Mouse (Mus musculus) neural tube, embryonic 11.5 days (tissue): ENCODE measurements around the gene Usp15. TPM values are rescaled to one million over a fixed set of nuclear protein-coding genes. Genes with fewer than 3 reads are reported as not detected.

Experiments used
- ATAC-seq: fragments of 200-750 bp; cut with Nextera tagmentation; 2 replicates; pipeline ENCODE4 v1.8.0; 2017; ENCODE audit warnings: moderate number of reproducible peaks, mild to moderate bottlenecking, moderate TSS enrichment, moderate library complexity; ENCODE audit not compliant: insufficient read depth, low FRiP score, low TSS enrichment
- DNase-seq: peaks from one replicate; pipeline ENCODE4 v3.0.0-alpha.2; 2015; ENCODE audit warnings: low spot score
- H3K27ac ChIP-seq: fragments of 300-500 bp; sonication (generic); 2 replicates; pipeline ENCODE4 v1.5.1; 2014; ENCODE audit warnings: low read depth, mild to moderate bottlenecking, low read length
- H3K27me3 ChIP-seq: fragments of 300-500 bp; sonication (generic); 2 replicates; pipeline ENCODE4 v1.6.1; 2014; ENCODE audit warnings: mild to moderate bottlenecking, low read length, mixed read lengths; ENCODE audit not compliant: control insufficient read depth, insufficient read depth
- H3K36me3 ChIP-seq: fragments of 300-500 bp; sonication (generic); 2 replicates; pipeline ENCODE4 v1.6.1; 2014; ENCODE audit warnings: mild to moderate bottlenecking, low read length, moderate library complexity, mixed read lengths; ENCODE audit not compliant: control insufficient read depth, insufficient read depth
- H3K4me1 ChIP-seq: fragments of 300-500 bp; sonication (generic); 2 replicates; pipeline ENCODE4 v1.6.1; 2014; ENCODE audit warnings: low read length, mixed read lengths; ENCODE audit not compliant: control insufficient read depth, insufficient read depth
- H3K4me2 ChIP-seq: fragments of 300-500 bp; sonication (generic); 2 replicates; pipeline ENCODE4 v1.6.1; 2014; ENCODE audit warnings: low read depth, mild to moderate bottlenecking, moderate library complexity
- H3K4me3 ChIP-seq: fragments of 300-500 bp; sonication (generic); 2 replicates; pipeline ENCODE4 v1.5.1; 2014; ENCODE audit warnings: low read depth, low read length
- H3K9ac ChIP-seq: fragments of 300-500 bp; sonication (generic); 2 replicates; pipeline ENCODE4 v1.6.1; 2014; ENCODE audit warnings: mild to moderate bottlenecking, low read length
- H3K9me3 ChIP-seq: fragments of 300-500 bp; sonication (generic); 2 replicates; pipeline ENCODE4 v1.6.1; 2016; ENCODE audit warnings: low read length; ENCODE audit not compliant: control insufficient read depth
- WGBS: fragments of 180-500 bp; shearing (Covaris S2); extraction: QIAGEN DNeasy Blood & Tissue Kit; methylation state at CpG from one replicate; pipeline ENCODE4 v1.1.7; 2014; 5-methylcytosine and 5-hydroxymethylcytosine counted together
- microRNA-seq: library from miRNA; unstranded; fragments of <30 nt; microRNA quantifications from one replicate; pipeline ENCODE4, GENCODE M21; 2016
- polyA plus RNA-seq: library from polyadenylated mRNA; unstranded; fragments of >200 nt; fragmentation: Nextera tagmentation; extraction: Ambion mirVana; gene quantifications from 2 replicates; pipeline ENCODE4 v1.2.1, GENCODE M21; 2014

The Usp15 gene
- polyA plus RNA-seq, 1 experiment from 2014 or later = 79.7 TPM

GRCm38 (mm10) chr10:123057082-123057481 lies 139.7 kb downstream of the Usp15 start:
- no peak overlapping the region for H3K9ac ChIP-seq
- H3K9me3 ChIP-seq = no peaks in the 10 kb centered on the region
- no peaks in the 10 kb centered on the region for H3K27me3 ChIP-seq
- no peaks in the 10 kb centered on the region for H3K4me1 ChIP-seq
- H3K36me3 ChIP-seq = 0 out of 2 replicates have a peak, but pooled peaks cover 2% of the 10 kb centered on the region
- H3K4me3 ChIP-seq = no peak overlapping the region
- no peak overlapping the region for H3K4me2 ChIP-seq
- ATAC-seq (no peak), DNase-seq (no peak)
- WGBS = 89% methylated on average over 1 of the region's 1 CpGs
- H3K27ac ChIP-seq = no peak overlapping the region

GRCm38 (mm10) chr10:123056463-123056862 lies 140.3 kb downstream of the Usp15 start:
- Histone ChIP-seq H3K36me3 (0 out of 2 replicates have a peak, but pooled peaks cover 2% of the 10 kb centered on the region), H3K27ac (no peak overlapping the region), H3K4me3 (no peak overlapping the region), H3K4me2 (no peak overlapping the region), H3K27me3 (no peaks in the 10 kb centered on the region), H3K9ac (no peak overlapping the region), H3K4me1 (no peaks in the 10 kb centered on the region), H3K9me3 (no peaks in the 10 kb centered on the region)
- DNase-seq (no peak), ATAC-seq (no peak)
- WGBS = 83% methylated on average over 10 of the region's 10 CpGs

- Histone ChIP-seq H3K4me3 (no peak overlapping the region), H3K9ac (no peak overlapping the region), H3K36me3 (0 out of 2 replicates have a peak, but pooled peaks cover 2% of the 10 kb centered on the region), H3K9me3 (no peaks in the 10 kb centered on the region), H3K4me2 (no peak overlapping the region), H3K4me1 (no peaks in the 10 kb centered on the region), H3K27me3 (no peaks in the 10 kb centered on the region), H3K27ac (no peak overlapping the region)
- ATAC-seq (no peak), DNase-seq (no peak)
- 91% methylated on average over 9 of the region's 9 CpGs for WGBS
These were observed 141.4 kb downstream of the Usp15 start for GRCm38 (mm10) chr10:123055205-123056000.

Small RNA genes within 50 kb of the gene (microRNA-seq; reads per million reads assigned to microRNA genes)
- gene Gm27920 = not detected

Other genes with a start within 250 kb of the Usp15 start
- 31.6 and 31.7 TPM in 2 replicates for gene Mon2, start 120.5 kb downstream of the Usp15 start, polyA plus RNA-seq
- 9.6 and 9.9 TPM in 2 replicates for gene Fam19a2, start 67.0 kb upstream of the Usp15 start, polyA plus RNA-seq